Mouse (Mus musculus): Measurements from ENCODE around the gene Cish. TPM values are rescaled to one million over a fixed set of nuclear protein-coding genes. Genes with fewer than 3 reads are reported as not detected.

Cish gene
- polyA plus RNA-seq, 1 experiment from 2014 or later, result 8.4 TPM

DNA sequence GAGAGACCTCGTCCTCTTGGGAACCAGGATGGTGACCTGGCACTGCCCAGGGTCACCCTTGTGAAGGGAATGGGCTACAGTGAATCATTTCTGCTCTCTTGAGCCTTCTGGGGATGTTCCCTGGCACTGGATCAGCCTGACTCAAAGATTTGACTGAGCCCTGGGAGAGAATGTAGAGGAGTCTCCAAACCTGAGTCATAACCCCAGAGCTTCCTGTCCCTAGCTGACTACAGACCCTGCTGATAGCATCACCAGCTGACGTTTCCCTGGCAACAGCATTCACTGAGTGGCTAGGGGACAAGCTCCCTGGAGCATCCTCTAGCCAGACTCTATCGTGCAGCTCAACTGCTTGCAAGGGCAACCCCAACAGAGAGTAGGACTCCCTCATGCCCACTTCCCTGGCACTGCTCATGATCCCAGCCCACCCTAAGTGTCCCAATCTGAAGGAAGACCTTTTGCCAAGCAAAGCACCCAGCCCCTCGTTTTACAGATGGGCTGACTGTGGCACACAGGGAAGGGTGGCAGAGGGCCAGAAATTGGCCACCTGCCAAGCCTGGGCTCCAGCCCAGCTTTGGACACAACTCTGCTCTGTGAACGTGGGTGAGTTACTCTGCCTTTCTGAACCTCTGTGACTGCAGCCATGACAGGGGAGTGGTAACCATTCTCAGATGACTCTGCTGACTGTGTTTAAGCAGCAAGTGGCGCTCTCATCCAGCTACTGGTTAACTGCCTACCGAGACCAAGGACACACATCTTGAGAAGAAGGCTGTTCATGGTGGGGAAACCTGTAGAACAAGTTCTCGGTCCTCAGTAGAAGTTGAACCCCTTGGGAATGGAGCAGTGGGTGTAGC, 17.1 kb upstream of the Cish start:
- Histone ChIP-seq H3K4me2 (replicated peaks) (no peak overlapping the region), H3K4me3 (no peak overlapping the region), H3K36me3 (no peaks in the 10 kb centered on the region), H3K27me3 (no peaks in the 10 kb centered on the region), H3K9me3 (no peaks in the 10 kb centered on the region), H3K27ac (no peak overlapping the region), H3K9ac (no peak overlapping the region), H3K4me1 (peaks cover 19% of the 10 kb centered on the region)
- peak; percentile 18; the same call in 1 of the 2 replicates for ATAC-seq (ENCODE audit: insufficient number of reproducible peaks, insufficient read depth, low FRiP score, low TSS enrichment)
- WGBS, result 51% methylated on average over 8 of the region's 8 CpGs

DNA sequence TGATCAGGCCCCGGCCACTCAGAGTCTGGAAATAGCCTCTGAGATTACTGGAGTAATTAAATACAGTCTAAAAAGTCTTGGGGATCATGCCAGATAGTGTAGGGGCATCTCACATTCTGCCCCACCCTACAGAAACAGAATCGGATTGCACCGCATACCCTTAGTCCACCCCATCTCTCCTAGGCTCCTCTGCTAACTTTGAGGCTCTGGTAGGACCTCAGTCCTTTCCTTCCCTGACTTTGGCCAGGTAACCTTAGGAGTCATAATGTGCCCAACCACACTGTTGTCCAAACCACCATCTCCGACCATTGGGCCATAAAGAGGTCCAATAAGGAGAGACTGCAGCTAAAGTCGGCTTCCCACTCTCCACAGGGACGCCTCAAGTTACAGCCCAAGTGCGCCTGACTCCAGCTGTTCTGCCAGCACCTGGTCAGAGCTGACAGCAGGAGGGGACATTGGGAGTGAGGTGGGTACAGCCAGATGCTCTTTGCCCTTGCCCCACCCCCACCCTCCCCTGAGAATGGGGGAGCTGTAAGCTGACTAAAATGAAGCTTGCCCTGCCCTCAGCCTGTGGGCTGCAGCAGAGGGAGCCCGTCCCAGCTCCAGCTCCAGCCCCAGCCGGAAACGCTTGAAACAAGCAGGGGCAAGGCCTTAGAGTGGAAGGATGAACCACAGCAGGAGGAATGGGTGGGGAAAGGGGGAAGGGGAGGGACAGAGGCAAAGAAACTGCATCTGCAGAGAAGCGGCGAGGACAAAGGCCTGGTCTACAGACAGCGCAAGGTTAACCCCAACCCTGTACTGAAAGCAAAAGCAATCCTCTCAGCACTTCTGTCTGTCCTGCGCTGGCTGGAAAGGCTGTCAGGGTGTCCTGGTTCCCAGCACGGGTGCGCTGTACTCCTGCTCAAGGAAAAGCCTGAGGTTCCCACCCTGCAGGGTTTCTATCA, 16.2 kb upstream of the Cish start:
- H3K9me3 ChIP-seq, result no peaks in the 10 kb centered on the region
- peaks cover 19% of the 10 kb centered on the region for H3K4me1 ChIP-seq
- H3K27ac ChIP-seq, result peak overlapping the region; percentile 59
- no peaks in the 10 kb centered on the region for H3K36me3 ChIP-seq
- peak overlapping the region; percentile 30; the same call in 1 of the 2 replicates for H3K9ac ChIP-seq
- WGBS, result 16% methylated on average over 16 of the region's 16 CpGs
- H3K4me2 ChIP-seq (replicated peaks), result peak overlapping the region; percentile 36
- H3K4me3 ChIP-seq, result no peak overlapping the region
- no peaks in the 10 kb centered on the region for H3K27me3 ChIP-seq
- peak; percentile 54 for ATAC-seq (ENCODE audit: insufficient number of reproducible peaks, insufficient read depth, low FRiP score, low TSS enrichment)

DNA sequence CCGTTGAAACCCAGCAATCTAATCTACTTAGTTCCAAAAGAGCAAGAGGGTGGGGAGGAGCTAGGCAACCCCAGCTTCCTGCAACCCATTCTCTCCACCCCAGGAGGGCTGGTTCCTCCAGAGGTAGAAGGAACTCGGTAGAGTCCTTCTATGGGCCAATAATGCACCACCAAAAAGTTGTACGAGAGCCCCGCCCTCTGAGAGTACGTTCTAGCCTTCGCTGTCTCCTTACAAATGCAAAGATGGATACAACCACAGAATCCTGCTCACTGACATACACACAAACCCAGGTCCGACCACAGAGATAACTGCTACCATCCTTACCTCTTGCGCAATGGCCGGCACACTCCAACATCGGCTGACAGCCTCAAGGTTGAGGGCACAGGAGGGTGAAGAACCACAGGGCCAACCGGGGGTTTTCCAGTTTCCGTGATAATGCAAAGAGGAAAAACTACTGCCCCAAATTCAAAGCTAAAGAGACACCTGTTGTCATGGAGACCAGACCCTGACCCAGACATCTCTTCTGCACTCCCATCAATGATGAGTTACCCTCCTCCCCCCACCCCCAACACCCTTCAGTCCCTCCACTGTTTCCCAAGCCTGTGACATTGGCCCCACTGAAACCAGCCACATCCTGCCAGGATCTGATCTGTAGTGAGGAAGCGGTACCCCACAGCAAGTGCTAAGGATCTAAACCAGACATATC, 15.4 kb upstream of the Cish start:
- Histone ChIP-seq H3K9me3 (no peaks in the 10 kb centered on the region), H3K9ac (peak overlapping the region; percentile 30; the same call in 1 of the 2 replicates), H3K36me3 (no peaks in the 10 kb centered on the region), H3K27ac (peak overlapping the region; percentile 59), H3K4me2 (replicated peaks) (peak overlapping the region; percentile 36), H3K4me3 (no peak overlapping the region), H3K4me1 (peaks cover 19% of the 10 kb centered on the region), H3K27me3 (no peaks in the 10 kb centered on the region)
- 53% methylated on average over 13 of the region's 13 CpGs for WGBS
- ATAC-seq (ENCODE audit: insufficient number of reproducible peaks, insufficient read depth, low FRiP score, low TSS enrichment), result no peak

DNA sequence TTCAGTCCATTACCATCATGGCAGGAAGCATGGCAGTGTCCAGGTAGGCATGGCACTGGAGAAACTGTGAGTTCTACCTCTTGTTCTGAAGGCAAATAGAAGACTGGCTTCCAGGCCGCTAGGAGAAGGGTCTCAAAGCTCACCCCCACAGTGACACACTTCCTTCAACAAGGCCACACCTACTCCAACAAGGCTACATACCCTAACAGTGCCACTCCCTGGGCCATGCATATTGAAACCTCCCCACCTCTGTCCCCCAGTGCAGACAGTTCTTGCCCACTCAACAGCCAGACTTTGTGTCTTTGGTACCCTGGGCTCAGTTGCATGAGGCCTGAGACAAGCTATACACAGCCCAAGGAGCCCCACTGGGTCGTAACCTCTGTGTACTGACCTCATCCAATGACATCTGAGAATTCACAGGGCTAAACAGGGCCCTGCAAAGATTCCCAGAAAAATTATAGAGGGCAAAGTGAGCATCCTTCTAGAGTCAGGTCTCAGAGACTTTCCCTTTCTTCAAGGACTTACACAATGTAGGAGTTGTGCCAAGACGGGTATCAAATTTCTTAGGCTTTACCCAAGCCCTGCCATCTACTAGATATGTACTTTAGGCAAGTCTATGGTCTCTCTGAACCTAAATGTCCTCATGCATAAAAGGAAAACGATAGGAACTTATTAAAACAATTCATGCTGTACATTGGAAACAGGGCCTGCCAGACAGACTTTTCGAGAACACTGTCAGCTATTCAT, 14.4 kb upstream of the Cish start:
- WGBS, result 79% methylated on average over 5 of the region's 5 CpGs
- H3K4me3 ChIP-seq, result no peak overlapping the region
- ATAC-seq (ENCODE audit: insufficient number of reproducible peaks, insufficient read depth, low FRiP score, low TSS enrichment), result no peak
- no peaks in the 10 kb centered on the region for H3K27me3 ChIP-seq
- H3K36me3 ChIP-seq, result no peaks in the 10 kb centered on the region
- no peak overlapping the region for H3K27ac ChIP-seq
- no peak overlapping the region for H3K4me2 ChIP-seq (replicated peaks)
- no peaks in the 10 kb centered on the region for H3K9me3 ChIP-seq
- H3K9ac ChIP-seq, result no peak overlapping the region
- H3K4me1 ChIP-seq, result peaks cover 19% of the 10 kb centered on the region

DNA sequence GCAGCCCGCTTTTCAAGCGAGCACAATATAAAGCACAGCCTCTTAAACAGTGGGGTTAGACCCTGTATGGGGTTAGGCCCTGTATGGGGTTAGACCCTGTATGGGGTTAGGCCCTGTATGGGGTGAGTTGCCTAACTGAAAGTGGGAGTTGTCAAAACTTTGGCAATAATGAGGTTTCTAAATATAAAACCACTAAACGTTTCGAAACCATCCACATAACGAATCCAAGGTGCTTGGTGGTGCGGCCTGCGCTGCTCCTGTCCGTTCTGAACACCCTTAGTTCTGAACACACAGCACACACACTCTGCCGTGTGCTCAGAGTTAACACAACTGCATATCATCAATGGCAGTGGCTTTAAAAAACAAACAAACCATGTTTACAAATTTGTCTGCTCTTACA, 12.9 kb upstream of the Cish start:
- Histone ChIP-seq H3K27ac (no peak overlapping the region), H3K36me3 (no peaks in the 10 kb centered on the region), H3K9ac (no peak overlapping the region), H3K9me3 (no peaks in the 10 kb centered on the region), H3K4me1 (peaks cover 19% of the 10 kb centered on the region), H3K4me3 (no peak overlapping the region), H3K4me2 (replicated peaks) (no peak overlapping the region), H3K27me3 (no peaks in the 10 kb centered on the region)
- ATAC-seq (ENCODE audit: insufficient number of reproducible peaks, insufficient read depth, low FRiP score, low TSS enrichment), result no peak
- 80% methylated on average over 9 of the region's 9 CpGs for WGBS

DNA sequence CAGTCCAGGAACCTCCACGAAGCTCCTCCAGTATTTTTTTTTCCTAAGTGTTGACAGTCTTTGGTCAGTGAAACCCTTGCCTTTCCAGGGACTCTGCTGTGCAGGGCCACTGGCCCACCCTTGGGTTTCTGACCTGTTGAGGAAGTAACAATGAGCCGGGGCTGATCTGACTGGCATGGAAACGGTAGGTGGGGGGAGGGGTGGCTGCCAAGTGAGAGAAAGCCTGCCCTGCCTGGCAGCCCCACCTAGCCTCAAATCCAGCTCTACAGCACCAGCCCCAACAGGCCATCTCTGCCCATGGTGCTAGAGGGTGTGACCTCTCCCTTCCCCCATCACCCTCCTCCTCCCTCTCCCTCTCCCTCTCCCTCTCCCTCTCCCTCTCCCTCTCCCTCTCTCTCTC, 10.8 kb upstream of the Cish start:
- Histone ChIP-seq H3K27me3 (no peaks in the 10 kb centered on the region), H3K4me2 (replicated peaks) (no peak overlapping the region)

DNA sequence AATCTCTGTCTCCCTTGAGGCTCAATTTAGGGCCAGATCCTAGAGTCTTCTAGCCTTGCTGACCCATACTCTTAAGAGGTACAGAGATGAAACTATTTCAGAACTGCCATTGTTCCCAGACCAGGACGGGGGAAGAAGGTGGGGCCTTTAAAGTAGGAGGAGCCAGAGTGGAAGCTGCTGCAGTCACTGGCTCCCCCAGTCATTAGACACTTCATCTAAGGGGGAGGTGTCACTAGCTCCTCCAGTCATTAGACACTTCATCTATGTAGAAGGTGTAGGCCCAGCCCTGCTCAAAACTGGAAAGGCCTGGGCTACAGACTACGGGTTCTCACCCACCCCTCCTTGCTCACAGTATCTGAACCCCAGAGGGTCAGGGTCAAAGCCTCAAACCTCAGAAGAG, 8.5 kb upstream of the Cish start:
- H3K9me3 ChIP-seq, result no peaks in the 10 kb centered on the region
- 73% methylated on average over 2 of the region's 2 CpGs for WGBS
- ATAC-seq (ENCODE audit: insufficient number of reproducible peaks, insufficient read depth, low FRiP score, low TSS enrichment), result no peak
- H3K36me3 ChIP-seq, result no peaks in the 10 kb centered on the region
- H3K27me3 ChIP-seq, result no peaks in the 10 kb centered on the region
- H3K4me1 ChIP-seq, result peaks cover 10% of the 10 kb centered on the region
- H3K4me3 ChIP-seq, result no peak overlapping the region
- no peak overlapping the region for H3K4me2 ChIP-seq (replicated peaks)
- H3K9ac ChIP-seq, result no peak overlapping the region
- no peak overlapping the region for H3K27ac ChIP-seq

More for the DNA sequence above, 10.8 kb upstream of the Cish start:
- Histone ChIP-seq H3K9ac (no peak overlapping the region), H3K27ac (no peak overlapping the region), H3K4me3 (no peak overlapping the region), H3K4me1 (peaks cover 12% of the 10 kb centered on the region), H3K36me3 (no peaks in the 10 kb centered on the region), H3K9me3 (no peaks in the 10 kb centered on the region)
- WGBS, result 20% methylated on average over 3 of the region's 3 CpGs
- no peak for ATAC-seq (ENCODE audit: insufficient number of reproducible peaks, insufficient read depth, low FRiP score, low TSS enrichment)

DNA sequence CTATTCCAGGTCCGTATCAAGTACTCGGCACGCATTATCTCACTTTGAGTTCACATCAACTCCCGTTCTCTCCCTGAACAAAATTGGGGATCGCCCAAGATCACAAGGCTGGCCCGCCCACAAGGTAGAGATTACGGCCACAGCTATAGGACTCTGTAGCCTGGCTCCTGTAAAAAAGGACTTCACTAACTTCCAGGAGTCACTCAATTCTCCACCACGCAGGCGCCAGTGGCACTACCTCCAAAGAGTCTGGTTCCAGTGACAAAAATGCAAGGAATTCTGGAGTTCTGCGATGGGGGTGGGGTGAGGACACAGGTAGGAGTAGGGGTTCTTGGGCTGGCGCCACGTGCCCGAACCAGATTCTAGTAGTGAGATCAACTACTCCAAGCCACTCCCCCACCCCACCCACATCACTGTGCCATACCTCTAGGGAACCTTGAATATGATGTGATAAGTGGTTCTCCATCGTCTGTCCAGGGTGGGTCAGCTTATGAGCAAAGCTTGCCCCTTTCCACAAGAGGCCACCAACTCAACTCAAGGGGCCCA, 7.6 kb upstream of the Cish start:
- WGBS, result 91% methylated on average over 14 of the region's 14 CpGs
- Histone ChIP-seq H3K9ac (no peak overlapping the region), H3K27me3 (no peaks in the 10 kb centered on the region), H3K4me3 (no peak overlapping the region), H3K27ac (no peak overlapping the region), H3K4me1 (peaks cover 10% of the 10 kb centered on the region), H3K9me3 (no peaks in the 10 kb centered on the region), H3K4me2 (replicated peaks) (no peak overlapping the region), H3K36me3 (no peaks in the 10 kb centered on the region)
- ATAC-seq (ENCODE audit: insufficient number of reproducible peaks, insufficient read depth, low FRiP score, low TSS enrichment), result no peak

DNA sequence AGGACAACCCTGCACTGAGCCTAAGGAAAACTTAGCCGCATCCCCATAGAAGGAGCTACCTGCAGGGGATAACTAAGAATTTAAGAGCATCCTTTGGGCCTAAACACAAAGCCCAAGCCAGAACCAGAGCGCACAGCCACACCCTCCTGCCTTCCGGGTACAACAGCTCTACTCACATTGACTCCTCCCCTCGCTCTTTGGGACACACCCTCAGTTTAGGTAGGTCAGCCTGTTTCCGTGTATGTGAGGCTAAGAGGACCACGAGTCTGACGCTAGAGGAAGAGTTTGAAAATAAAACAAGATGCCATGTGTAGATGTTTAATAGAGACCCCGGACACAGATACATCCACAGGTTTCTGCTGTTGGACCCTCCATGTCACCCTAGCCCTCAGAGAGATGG, 7.1 kb upstream of the Cish start:
- Histone ChIP-seq H3K4me2 (replicated peaks) (peak overlapping the region; percentile 81), H3K9me3 (no peaks in the 10 kb centered on the region), H3K9ac (0 out of 2 replicates have a peak overlapping the region, but pooled peaks have one; percentile 49), H3K4me3 (peak overlapping the region; percentile 46), H3K4me1 (peaks cover 10% of the 10 kb centered on the region), H3K27me3 (no peaks in the 10 kb centered on the region), H3K36me3 (no peaks in the 10 kb centered on the region), H3K27ac (no peak overlapping the region)
- ATAC-seq (ENCODE audit: insufficient number of reproducible peaks, insufficient read depth, low FRiP score, low TSS enrichment), result no peak
- WGBS, result 26% methylated on average over 8 of the region's 8 CpGs

DNA sequence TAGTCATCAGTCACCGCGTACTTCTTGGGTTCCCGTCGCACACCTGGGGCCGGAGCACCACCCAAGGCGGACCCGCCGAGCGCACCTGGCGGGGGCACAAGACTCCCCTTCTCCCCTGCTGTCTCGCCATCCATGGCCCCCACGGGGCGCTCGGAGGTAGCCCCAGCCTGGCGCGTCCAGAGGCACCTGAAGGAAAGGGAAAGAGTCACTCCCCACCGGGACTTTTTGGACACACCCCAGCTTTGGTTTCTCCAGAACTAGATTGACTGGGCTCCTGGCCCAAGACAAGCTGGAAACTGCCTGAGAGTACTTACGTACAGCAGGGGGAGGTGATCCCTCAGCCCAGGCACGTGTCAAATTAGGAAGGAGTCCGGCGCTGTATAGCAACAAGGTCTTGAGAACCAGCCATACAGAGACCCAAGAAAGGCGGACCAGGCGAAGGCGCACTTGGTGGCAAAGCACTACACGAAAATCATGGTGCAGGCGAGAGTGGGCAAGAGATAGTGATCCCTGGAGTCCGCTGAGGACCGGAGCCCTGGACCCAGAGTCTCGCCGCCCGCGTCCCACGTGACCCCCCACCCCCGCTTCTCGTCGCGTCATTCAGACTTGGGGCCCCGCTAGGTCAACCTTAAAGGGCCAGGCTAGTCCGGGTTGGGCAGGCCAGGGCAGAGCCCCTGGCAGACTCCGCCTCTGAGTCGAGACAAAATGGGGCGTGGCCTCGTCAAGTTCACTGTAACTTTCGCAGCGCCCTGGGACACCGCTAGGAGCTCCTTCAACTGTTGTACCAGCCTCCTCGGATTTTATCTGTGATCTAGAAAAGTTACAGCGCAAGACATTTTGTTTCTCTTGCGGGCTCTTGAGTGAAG, 6.4 kb upstream of the Cish start, which contains the start of gene Mapkapk3:
Gene Mapkapk3 (minus strand): TSS at position 667 of the 866 bp plus-strand sequence.
- Histone ChIP-seq H3K27ac (no peak within 1 kb of the TSS), H3K9ac (peak within 1 kb of the TSS; percentile 49)
- WGBS, result 2% methylated on average over 49 of the region's 49 CpGs

More for the DNA sequence above, 6.4 kb upstream of the Cish start, which contains the start of gene Mapkapk3:
- Histone ChIP-seq H3K4me2 (replicated peaks) (peak within 1 kb of the TSS; percentile 81), H3K36me3 (no peaks in the 10 kb centered on the region), H3K4me1 (peaks cover 10% of the 10 kb centered on the region), H3K4me3 (peak within 1 kb of the TSS; percentile 46), H3K27me3 (no peaks in the 10 kb centered on the region), H3K9me3 (no peaks in the 10 kb centered on the region)
- peak; percentile 54; the same call in 1 of the 2 replicates for ATAC-seq (ENCODE audit: insufficient number of reproducible peaks, insufficient read depth, low FRiP score, low TSS enrichment)

Measured in embryonic facial prominence, embryonic 12.5 days (tissue).